Mouse (Mus musculus) A20 (cell line): Measurements from ENCODE around the gene Vmn1r192.
"Not testable (repeated sequence)": the region's sequence is repeated elsewhere in the genome, so short reads cannot be mapped to it uniquely, and the experiment has no call there.

Experiments
- DNase-seq: peaks from one replicate; pipeline ENCODE4 v3.0.0-alpha.2; 2011; ENCODE audit warnings: low read depth, low spot score

The Vmn1r192 gene

GRCm38 (mm10) chr13:22191041-22191440 lies at the start of gene Vmn1r192:
TSS of gene Vmn1r192 (minus strand) at chr13:22191141.
- DNase-seq: no peak

GRCm38 (mm10) chr13:22223060-22223459 lies 32.1 kb upstream of the Vmn1r192 start, which contains the start of gene Vmn1r193:
TSS of gene Vmn1r193 (minus strand) at chr13:22223160.
- DNase-seq: not testable (repeated sequence)

- not testable (repeated sequence) for DNase-seq
Measured at GRCm38 (mm10) chr13:22192756-22193155, 1.8 kb upstream of the Vmn1r192 start.

GRCm38 (mm10) chr13:22190385-22190784 lies 556 bp downstream of the Vmn1r192 start:
- DNase-seq: no peak

- DNase-seq: no peak
Measured at GRCm38 (mm10) chr13:22189313-22189712, 1.6 kb downstream of the Vmn1r192 start.

GRCm38 (mm10) chr13:22183869-22184268 lies 7.1 kb downstream of the Vmn1r192 start, which contains the start of gene Vmn1r191:
TSS of gene Vmn1r191 (minus strand) at chr13:22183969.
- DNase-seq: no peak

- no peak for DNase-seq
Measured at GRCm38 (mm10) chr13:22168416-22168815, 22.5 kb downstream of the Vmn1r192 start.

GRCm38 (mm10) chr13:22136495-22137293 lies 54.2 kb downstream of the Vmn1r192 start:
- not testable (repeated sequence) for DNase-seq
